Mouse (Mus musculus) left cerebral cortex, adult 2 months (tissue): ENCODE data around the gene Lsm2. TPM values are rescaled to one million over a fixed set of nuclear protein-coding genes. Genes with fewer than 3 reads are reported as not detected.
"Not testable (repeated sequence)": the region's sequence is repeated elsewhere in the genome, so short reads cannot be mapped to it uniquely, and the experiment has no call there.

Experiments
- DNase-seq, 2 experiments: peaks; one replicate each; pipeline ENCODE4 v3.0.0; 2021 to 2022; ENCODE audit warnings: low spot score in 2 of 2, mixed read lengths in 1 of 2; ENCODE audit errors: extremely low spot score in 1 of 2
- H3K27ac ChIP-seq: fragments of 200-600 bp; 2 replicates; pipeline ENCODE4 v1.8.1; 2022
- H3K4me3 ChIP-seq: fragments of 200-600 bp; 2 replicates; pipeline ENCODE4 v1.8.1; 2022
- CTCF ChIP-seq: fragments of 200-600 bp; IDR thresholded peaks from 2 replicates; pipeline ENCODE4 v1.8.1; 2022; ENCODE audit warnings: antibody characterized with exemption, mild to moderate bottlenecking, moderate library complexity
- intact Hi-C: fragments of 180-260 bp; cut with DNase I; formaldehyde crosslinking; loops from one replicate; pipeline ENCODE4 v1.15.1; 2025
- total RNA-seq, 2 experiments: library from RNA; stranded (reverse); gene quantifications; 2 replicates each; pipeline ENCODE4 v1.2.3; 2021

The Lsm2 gene
- total RNA-seq, 2 experiments from 2014 or later = 15.8 to 18.4 TPM

GRCm38 (mm10) chr17:34977000-34977399, 4.7 kb upstream of the Lsm2 start:
- intact Hi-C loops = no loop called here
- no peak for TF ChIP-seq CTCF
- no peak overlapping the region for H3K27ac ChIP-seq
- no peak for DNase-seq
- H3K4me3 ChIP-seq = no peak overlapping the region

- intact Hi-C loops = no loop called here
- no peak for DNase-seq
- Histone ChIP-seq H3K4me3 (no peak overlapping the region), H3K27ac (no peak overlapping the region)
- no peak for TF ChIP-seq CTCF
Measured at GRCm38 (mm10) chr17:34978239-34978638, 3.4 kb upstream of the Lsm2 start.

- TF ChIP-seq CTCF = no peak
- no peak overlapping the region for H3K4me3 ChIP-seq
- no peak for DNase-seq
- intact Hi-C loops = loop anchor here (1.0 to 5.0 kb wide), 3 partner anchors 23 to 142 kb away; partner anchors contain the start of genes Dxo and Stk19
- no peak overlapping the region for H3K27ac ChIP-seq
Measured at GRCm38 (mm10) chr17:34979631-34980030, 2.0 kb upstream of the Lsm2 start.

- DNase-seq = no peak
- TF ChIP-seq CTCF = peak; percentile 76
- H3K4me3 ChIP-seq = peak overlapping the region; percentile 69
- peak overlapping the region; percentile 92 for H3K27ac ChIP-seq
- intact Hi-C loops = loop anchor here (1.0 to 5.0 kb wide), 4 partner anchors 24 to 143 kb away; partner anchors contain the start of genes Dxo and Stk19
Measured at GRCm38 (mm10) chr17:34980655-34981054, 1.0 kb upstream of the Lsm2 start.

- intact Hi-C loops = loop anchor here (5.0 kb wide), 2 partner anchors 125 to 145 kb away; partner anchors contain the start of genes Dxo and Stk19
- TF ChIP-seq CTCF = no peak
- peak overlapping the region; percentile 92 for H3K27ac ChIP-seq
- H3K4me3 ChIP-seq = peak overlapping the region; percentile 69
- DNase-seq = no peak
Measured at GRCm38 (mm10) chr17:34982328-34982727, 666 bp downstream of the Lsm2 start.

- TF ChIP-seq CTCF = peak; percentile 86
- Histone ChIP-seq H3K27ac (no peak overlapping the region), H3K4me3 (no peak overlapping the region)
- no peak for DNase-seq
- intact Hi-C loops = loop anchor here (5.0 kb wide), 2 partner anchors 127 to 147 kb away; partner anchors contain the start of genes Dxo and Stk19
Measured at GRCm38 (mm10) chr17:34984218-34984617, 2.6 kb downstream of the Lsm2 start.

- Histone ChIP-seq H3K27ac (no peak overlapping the region), H3K4me3 (no peak overlapping the region)
- intact Hi-C loops = no loop called here
- DNase-seq = no peak
- no peak for TF ChIP-seq CTCF
Measured at GRCm38 (mm10) chr17:34994751-34995150, 13.1 kb downstream of the Lsm2 start.

GRCm38 (mm10) chr17:34995192-34995591, 13.5 kb downstream of the Lsm2 start:
- intact Hi-C loops, H3K4me3 ChIP-seq, DNase-seq, H3K27ac ChIP-seq: not testable (repeated sequence)

GRCm38 (mm10) chr17:34995927-34996326, 14.3 kb downstream of the Lsm2 start:
- H3K27ac ChIP-seq, DNase-seq, intact Hi-C loops, H3K4me3 ChIP-seq: not testable (repeated sequence)

- TF ChIP-seq CTCF = no peak
- Histone ChIP-seq H3K27ac (no peak overlapping the region), H3K4me3 (no peak overlapping the region)
- DNase-seq = no peak
- intact Hi-C loops = no loop called here
Measured at GRCm38 (mm10) chr17:34996411-34997141, 14.9 kb downstream of the Lsm2 start.

GRCm38 (mm10) chr17:34997142-34997483, 15.5 kb downstream of the Lsm2 start:
- Histone ChIP-seq H3K4me3 (no peak overlapping the region), H3K27ac (no peak overlapping the region)
- TF ChIP-seq CTCF = no peak
- intact Hi-C loops = no loop called here
- no peak for DNase-seq

GRCm38 (mm10) chr17:34998526-34999430, 17.1 kb downstream of the Lsm2 start:
- H3K4me3 ChIP-seq = no peak overlapping the region
- no peak overlapping the region for H3K27ac ChIP-seq
- intact Hi-C loops = no loop called here
- DNase-seq = no peak
- no peak for TF ChIP-seq CTCF

GRCm38 (mm10) chr17:34999871-35000716, 18.4 kb downstream of the Lsm2 start:
- peak overlapping the region; percentile 90 for H3K4me3 ChIP-seq
- intact Hi-C loops = loop anchor here (5.0 kb wide), 1 partner anchor 122 kb away; the partner anchor contains the start of genes Csnk2b and Gpank1
- H3K27ac ChIP-seq, DNase-seq: not testable (repeated sequence)
